Mouse (Mus musculus) E14TG2a.4 (cell line): ENCODE results near the gene Nars2.

Source experiments
- CTCF ChIP-seq: conservative IDR thresholded peaks from 2 replicates; pipeline ENCODE4 v1.5.1; 2014; ENCODE audit warnings: low read length
- POU5F1 ChIP-seq: IDR thresholded peaks from 2 replicates; pipeline ENCODE4 v1.6.1; 2014; ENCODE audit warnings: low read length, borderline replicate concordance

GRCm38 (mm10) chr7:97026772-97027358, 75.6 kb downstream of the Nars2 start:
- TF ChIP-seq CTCF: no peak
- TF ChIP-seq POU5F1: no peak
